Mouse (Mus musculus): ENCODE measurements around the gene Tmsb15a. TPM values are rescaled to one million over a fixed set of nuclear protein-coding genes. Genes with fewer than 3 reads are reported as not detected.
A peak's percentile ranks its signal among the peaks of the same experiment; 100 is the strongest.

The Tmsb15a gene
- 1 to 10 TPM in 1 of 2 experiments, not detected in 1; 4.4 TPM for total RNA-seq (2021)
- polyA plus RNA-seq (2012; rRNA removed): not detected in 2 replicates
- long read RNA-seq: 0 reads

GRCm38 (mm10) chrX:135725161-135725560, at the start of gene Tmsb15a:
Gene Tmsb15a, minus strand, starts transcription at chrX:135725261.
- DNase-seq: no peak

DNA sequence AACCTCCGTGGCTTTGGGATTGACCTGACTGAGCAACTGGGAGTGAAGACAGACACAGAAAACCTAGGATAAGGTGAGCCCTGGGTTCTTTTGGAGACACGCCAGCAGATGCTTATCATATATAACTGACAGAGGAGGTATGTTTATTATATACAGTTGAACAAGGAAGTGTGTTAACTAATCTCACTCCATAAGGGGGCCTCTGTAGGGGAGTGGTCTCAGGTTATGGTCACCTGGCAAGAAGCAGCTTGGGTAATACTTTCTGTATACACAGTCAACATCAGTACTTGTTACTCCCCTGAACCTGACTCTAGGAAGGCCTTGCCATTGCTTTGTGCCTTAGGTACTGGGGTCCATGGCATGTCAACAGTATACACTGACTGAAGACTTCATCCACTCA, 43.5 kb upstream of the Tmsb15a start:
- DNase-seq: no peak

- DNase-seq: no peak
Measured at GRCm38 (mm10) chrX:135768043-135768548, 43.0 kb upstream of the Tmsb15a start.

DNA sequence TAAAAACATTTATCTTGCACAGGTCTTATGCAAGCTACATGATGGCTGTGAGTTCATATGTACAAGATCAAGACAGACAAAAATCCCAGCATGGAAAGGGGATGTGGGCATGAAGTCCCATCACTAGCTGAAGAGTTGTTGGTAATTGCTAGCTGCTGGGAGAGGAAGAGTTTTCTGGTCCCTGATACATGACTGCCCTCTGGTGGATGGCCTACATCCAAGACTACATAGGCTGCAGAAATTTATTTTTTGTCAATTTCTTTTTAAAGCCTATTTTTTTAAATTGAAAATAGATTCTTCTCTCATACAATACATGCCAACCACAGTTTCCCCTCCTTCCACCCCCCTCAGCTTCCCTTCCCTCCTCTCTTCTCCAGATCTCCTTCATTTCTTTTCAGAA, 36.6 kb upstream of the Tmsb15a start:
- peak; percentile 28 for DNase-seq

DNA sequence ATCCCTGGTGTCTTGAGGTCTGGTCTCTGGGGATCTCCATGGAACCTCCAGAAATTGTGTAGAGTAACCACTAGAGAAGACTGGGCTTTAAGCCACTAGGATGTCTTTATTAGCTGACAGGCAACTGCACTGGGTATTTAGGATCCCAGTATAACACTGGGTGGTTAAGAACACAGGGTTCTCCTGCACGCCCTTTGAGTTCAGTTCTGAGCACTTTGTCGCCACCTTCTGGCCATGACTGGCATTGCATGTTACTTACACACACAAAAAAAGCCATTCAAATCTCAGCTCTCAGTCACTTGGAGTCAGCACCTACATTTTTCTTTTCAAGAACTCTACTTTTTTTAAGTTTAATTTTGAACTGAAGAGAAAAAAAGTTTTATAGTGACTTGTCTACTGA, 27.8 kb upstream of the Tmsb15a start:
- DNase-seq: peak; percentile 58

DNA sequence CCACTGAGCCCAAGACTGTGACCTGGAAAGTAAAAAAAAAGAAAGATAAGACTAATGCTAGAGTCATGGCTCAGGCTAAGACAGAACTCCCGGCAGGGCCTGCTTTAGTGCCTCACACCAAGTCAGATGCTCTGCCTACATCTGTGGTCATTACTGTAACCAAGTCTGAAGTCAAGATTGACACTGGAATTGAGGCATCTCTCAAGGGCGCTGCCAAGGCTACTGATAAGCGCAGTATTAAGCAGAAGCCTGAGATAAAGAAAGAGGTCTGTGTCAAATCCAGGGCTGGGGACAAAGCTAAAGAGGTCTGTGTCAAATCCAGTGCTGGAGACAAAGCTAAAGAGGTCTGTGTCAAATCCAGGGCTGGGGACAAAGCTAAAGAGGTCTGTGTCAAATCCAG, 20.3 kb upstream of the Tmsb15a start:
- DNase-seq: peak; percentile 40

- DNase-seq: no peak
Measured at GRCm38 (mm10) chrX:135743056-135743355, 17.9 kb upstream of the Tmsb15a start.

DNA sequence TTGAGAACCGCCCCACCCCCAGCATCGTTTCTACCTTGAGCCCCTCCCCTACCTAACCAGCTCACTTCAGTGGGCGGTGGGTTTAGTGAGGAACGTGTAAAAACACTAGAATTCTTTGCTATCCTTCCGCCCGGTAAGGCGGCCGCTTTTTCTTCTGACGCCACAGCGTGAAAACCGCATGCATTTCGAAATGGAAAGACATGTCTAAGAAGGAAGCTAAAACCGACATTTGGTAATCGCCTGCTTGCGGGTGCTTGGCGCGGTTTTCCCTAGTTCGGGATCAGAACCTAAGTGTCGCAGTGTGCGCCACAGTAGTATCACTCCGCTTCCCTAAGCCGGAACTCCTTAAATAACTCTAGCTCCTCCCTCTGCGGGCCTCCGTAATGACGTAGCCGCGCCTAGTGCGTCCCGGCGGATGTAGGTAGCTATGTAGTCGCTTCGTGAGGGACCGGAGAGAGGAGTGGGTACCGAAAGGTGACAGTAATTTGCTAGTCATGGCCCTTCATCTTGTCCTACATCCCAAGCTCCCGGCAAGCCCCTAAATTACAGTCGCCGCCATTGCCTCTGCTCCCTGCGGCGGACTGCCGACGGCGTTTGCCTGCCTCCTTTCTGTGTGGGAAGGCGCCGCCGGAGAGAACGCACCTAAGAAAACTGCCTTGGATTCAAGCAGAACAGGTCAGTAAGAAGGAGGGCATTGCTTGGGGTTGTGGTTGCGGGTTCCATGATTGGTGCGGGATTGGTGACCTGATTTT, 17.4 kb upstream of the Tmsb15a start, which contains the start of the genes Armcx5 and Gprasp1:
Armcx5 (plus strand) TSS at position 430 of the 752 bp plus-strand sequence.
Gprasp1 (plus strand) TSS at position 430 of the 752 bp plus-strand sequence.
- DNase-seq: peak; percentile 91

DNA sequence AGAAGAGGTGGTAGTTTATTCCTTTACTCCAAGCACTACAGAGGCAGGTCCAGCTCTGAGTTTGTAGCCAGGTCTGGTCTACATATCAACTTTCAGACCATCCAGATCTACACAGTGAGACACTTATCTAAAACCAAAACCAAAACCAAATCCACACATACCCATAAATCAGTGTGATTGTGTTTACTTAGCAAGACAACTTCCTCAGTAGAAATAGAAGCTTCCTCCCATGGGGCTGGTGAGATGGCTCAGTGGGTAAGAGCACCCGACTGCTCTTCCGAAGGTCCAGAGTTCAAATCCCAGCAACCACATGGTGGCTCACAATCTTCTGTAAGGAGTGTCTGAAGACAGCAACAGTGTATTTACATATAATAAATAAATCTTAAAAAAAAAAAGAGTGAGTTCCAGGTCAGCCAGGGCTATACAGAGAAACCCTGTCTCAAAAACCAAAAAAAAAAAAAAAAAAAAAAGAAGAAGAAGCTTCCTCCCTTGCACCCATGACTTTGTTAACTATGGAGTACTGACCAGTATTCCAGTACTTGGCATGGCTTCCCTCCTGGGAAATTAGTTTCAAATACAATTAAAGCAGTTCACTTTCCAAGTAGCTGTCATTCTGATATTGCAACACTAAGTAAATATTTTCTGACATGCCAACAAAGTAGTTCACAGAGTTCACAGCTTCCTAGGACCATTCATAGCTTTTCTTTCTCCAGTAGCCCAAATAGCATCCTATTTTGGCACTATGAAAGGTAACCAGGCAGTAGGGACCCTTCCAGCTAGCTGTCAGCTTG, 13.9 kb upstream of the Tmsb15a start:
- no peak for DNase-seq

- DNase-seq: no peak
Measured at GRCm38 (mm10) chrX:135712845-135713244, 12.2 kb downstream of the Tmsb15a start.

GRCm38 (mm10) chrX:135704349-135704748, 20.7 kb downstream of the Tmsb15a start:
- DNase-seq: no peak

DNA sequence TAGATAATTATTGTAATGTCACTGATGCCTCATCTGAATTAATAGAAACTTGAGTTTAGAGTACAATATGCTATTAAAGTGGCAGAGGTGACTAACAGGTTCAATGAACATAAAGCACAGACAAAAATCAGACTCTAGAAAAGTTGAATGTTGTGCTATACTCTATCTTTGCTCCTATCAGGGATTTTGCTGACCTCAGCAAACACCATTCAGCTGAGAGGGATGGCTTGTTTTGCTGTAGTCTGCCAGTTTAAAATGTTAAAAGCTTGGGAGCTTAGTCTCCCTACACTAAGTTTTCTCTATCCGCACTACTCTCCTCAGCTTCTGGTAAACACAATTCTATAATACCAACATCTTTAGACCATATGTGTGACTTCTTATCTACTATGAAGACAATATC, 21.9 kb downstream of the Tmsb15a start:
- no peak for DNase-seq

- DNase-seq: no peak
Measured at GRCm38 (mm10) chrX:135693633-135694032, 31.4 kb downstream of the Tmsb15a start, which contains the start of gene Tcp11x2. Gene Tcp11x2, minus strand, starts transcription at chrX:135693790.

DNA sequence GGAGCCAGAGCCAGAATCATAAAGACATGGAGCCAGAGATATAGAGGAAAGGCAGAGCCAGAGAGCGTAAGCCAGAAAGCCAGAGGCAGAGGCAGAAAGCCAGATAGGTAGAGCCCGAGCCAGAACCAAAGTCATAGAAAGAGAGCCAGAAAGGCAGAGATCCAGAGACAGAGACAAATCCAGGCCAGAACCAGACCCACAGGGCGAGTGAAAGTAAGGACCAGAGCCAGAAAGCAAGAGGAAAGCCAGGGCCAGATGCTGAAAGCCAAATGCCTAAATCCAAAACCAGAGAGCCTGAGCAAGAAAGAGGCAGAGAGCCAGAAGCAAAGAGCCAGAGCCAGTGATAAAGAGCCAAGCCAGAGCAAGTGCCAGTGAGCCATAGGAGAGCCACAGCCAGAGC, 37.3 kb downstream of the Tmsb15a start:
- DNase-seq: peak; percentile 6

- DNase-seq: no peak
Measured at GRCm38 (mm10) chrX:135681858-135682257, 43.2 kb downstream of the Tmsb15a start.

Small RNA genes within 50 kb of the gene (microRNA-seq; reads per million reads assigned to microRNA genes)
- gene Mir7646: 0 reads per million in 2 experiments

Other genes with a start within 250 kb of the Tmsb15a start
- gene AV320801, start 230.7 kb downstream of the Tmsb15a start, total RNA-seq (2021): not detected
- not detected in 2 replicates for gene AV320801, start 230.7 kb downstream of the Tmsb15a start, polyA plus RNA-seq (2012; rRNA removed)
- gene Nxf7, start 126.5 kb downstream of the Tmsb15a start, total RNA-seq (2021): not detected
- gene Nxf7, start 126.5 kb downstream of the Tmsb15a start, polyA plus RNA-seq (2012; rRNA removed): not detected in 2 replicates
- gene Prame, start 97.6 kb downstream of the Tmsb15a start, total RNA-seq (2021): not detected
- not detected in 2 replicates for gene Prame, start 97.6 kb downstream of the Tmsb15a start, polyA plus RNA-seq (2012; rRNA removed)
- gene Tcp11x2, start 31.5 kb downstream of the Tmsb15a start, total RNA-seq (2021): not detected
- gene Tcp11x2, start 31.5 kb downstream of the Tmsb15a start, polyA plus RNA-seq (2012; rRNA removed): not detected in 2 replicates
- 10 to 100 TPM in 1 of 2 experiments, 1 to 10 TPM in 1; 9.8 to 24.1 TPM for gene Armcx5, start 17.5 kb upstream of the Tmsb15a start, total RNA-seq (2021)
- 0.38 and 0.57 TPM in 2 replicates for gene Armcx5, start 17.5 kb upstream of the Tmsb15a start, polyA plus RNA-seq (2012; rRNA removed)
- gene Gprasp1, start 17.5 kb upstream of the Tmsb15a start, total RNA-seq (2021): 100 to 1,000 TPM in 1 of 2 experiments, 10 to 100 TPM in 1; 66.2 to 130 TPM
- gene Gprasp1, start 17.5 kb upstream of the Tmsb15a start, polyA plus RNA-seq (2012; rRNA removed): 28.7 and 38.8 TPM in 2 replicates
- gene Bhlhb9, start 72.3 kb upstream of the Tmsb15a start, total RNA-seq (2021): 10 to 100 TPM; 15.4 to 24.2 TPM
- 2.2 and 4.5 TPM in 2 replicates for gene Bhlhb9, start 72.3 kb upstream of the Tmsb15a start, polyA plus RNA-seq (2012; rRNA removed)
- gene Gprasp2, start 113.8 kb upstream of the Tmsb15a start, total RNA-seq (2021): 10 to 100 TPM; 21.9 to 30.6 TPM
- 10.2 and 21.5 TPM in 2 replicates for gene Gprasp2, start 113.8 kb upstream of the Tmsb15a start, polyA plus RNA-seq (2012; rRNA removed)